Comparison of ENCODE assay signal across 8 mouse cellular contexts in genomic region chr10:89731341-89731740, GRCm38 (mm10). TPM values are rescaled to one million over a fixed set of nuclear protein-coding genes. Genes with fewer than 3 reads are reported as not detected.
DNase-seq lines count a peak whose midpoint lies in the region; ATAC-seq and TF ChIP-seq lines count a peak whose summit lies in the region.

No protein-coding gene starts in this region.

- ATAC-seq in heart, postnatal 0 days (ENCODE audit: insufficient read depth, low read depth), result no peak
- ATAC-seq in hindbrain, embryonic 13.5 days (ENCODE audit: low FRiP score), result no peak
- no peak for ATAC-seq in midbrain, embryonic 14.5 days (ENCODE audit: low FRiP score, low TSS enrichment)

- WGBS in heart, postnatal 0 days, result 17% methylated on average over 5 of the region's 5 CpGs
- WGBS in hindbrain, embryonic 13.5 days, result 19% methylated on average over 5 of the region's 5 CpGs
- 10% methylated on average over 5 of the region's 5 CpGs for WGBS in midbrain, embryonic 14.5 days

- H3K4me2 ChIP-seq in heart, postnatal 0 days (ENCODE audit: low read depth, low read length), result peak overlapping the region; percentile 83
- peak overlapping the region; percentile 76 for H3K4me2 ChIP-seq in hindbrain, embryonic 13.5 days
- H3K4me2 ChIP-seq in midbrain, embryonic 14.5 days (ENCODE audit: low read length), result peak overlapping the region; percentile 57

- no peak for TF ChIP-seq EP300 in heart, postnatal 0 days (IDR thresholded peaks at IDR 0.05; ENCODE audit: low read depth)

- H3K4me1 ChIP-seq in heart, postnatal 0 days (ENCODE audit: control insufficient read depth, insufficient read depth), result peaks cover 6% of the 10 kb centered on the region; the same call in 1 of the 2 replicates
- H3K4me1 ChIP-seq in hindbrain, embryonic 13.5 days (replicated peaks), result peaks cover 24% of the 10 kb centered on the region
- H3K4me1 ChIP-seq in midbrain, embryonic 14.5 days (ENCODE audit: control insufficient read depth, insufficient read depth, low read length), result peaks cover 8% of the 10 kb centered on the region; the same call in 1 of the 2 replicates

- peaks cover 6% of the 10 kb centered on the region; the same call in 1 of the 2 replicates for H3K36me3 ChIP-seq in heart, postnatal 0 days (replicated peaks; ENCODE audit: control insufficient read depth, insufficient read depth, low read length)
- peaks cover 6% of the 10 kb centered on the region for H3K36me3 ChIP-seq in hindbrain, embryonic 13.5 days
- H3K36me3 ChIP-seq in midbrain, embryonic 14.5 days (ENCODE audit: control insufficient read depth, insufficient read depth, low read length), result peaks cover 9% of the 10 kb centered on the region

- peak overlapping the region; percentile 77 for H3K4me3 ChIP-seq in heart, postnatal 0 days (ENCODE audit: low read depth, low read length)
- peak overlapping the region; percentile 67 for H3K4me3 ChIP-seq in hindbrain, embryonic 13.5 days
- H3K4me3 ChIP-seq in midbrain, embryonic 14.5 days (replicated peaks; ENCODE audit: low read depth, low read length), result peak overlapping the region; percentile 65

- peak overlapping the region; percentile 55; the same call in 1 of the 2 replicates for H3K9ac ChIP-seq in heart, postnatal 0 days (replicated peaks; ENCODE audit: low read depth, low read length)
- peak overlapping the region; percentile 73 for H3K9ac ChIP-seq in hindbrain, embryonic 13.5 days
- peak overlapping the region; percentile 62 for H3K9ac ChIP-seq in midbrain, embryonic 14.5 days (replicated peaks; ENCODE audit: low read length)

- H3K27me3 ChIP-seq in heart, postnatal 0 days (ENCODE audit: control insufficient read depth, insufficient read depth, low read length), result no peaks in the 10 kb centered on the region
- no peaks in the 10 kb centered on the region for H3K27me3 ChIP-seq in hindbrain, embryonic 13.5 days
- no peaks in the 10 kb centered on the region for H3K27me3 ChIP-seq in midbrain, embryonic 14.5 days (ENCODE audit: control insufficient read depth, insufficient read depth, low read length)

- H3K9me3 ChIP-seq in heart, postnatal 0 days (replicated peaks; ENCODE audit: control insufficient read depth, low read length), result no peaks in the 10 kb centered on the region
- H3K9me3 ChIP-seq in hindbrain, embryonic 13.5 days, result no peaks in the 10 kb centered on the region
- no peaks in the 10 kb centered on the region for H3K9me3 ChIP-seq in midbrain, embryonic 14.5 days (ENCODE audit: control insufficient read depth, low read length)

- H3K27ac ChIP-seq in heart, postnatal 0 days (ENCODE audit: low read depth), result peak overlapping the region; percentile 3; the same call in 1 of the 2 replicates
- peak overlapping the region; percentile 78; the same call in 1 of the 2 replicates for H3K27ac ChIP-seq in hindbrain, embryonic 13.5 days
- no peak overlapping the region for H3K27ac ChIP-seq in midbrain, embryonic 14.5 days (replicated peaks; ENCODE audit: low read depth, low read length)

- TF ChIP-seq CTCF in heart, postnatal 0 days (IDR thresholded peaks at IDR 0.05; ENCODE audit: low read depth), result 0 out of 2 replicates have a peak, but pooled peaks have one; percentile 3

- no peak for DNase-seq in heart, postnatal 0 days (ENCODE audit: low spot score)
- no peak for DNase-seq in heart, adult 18-20 months
- peak; percentile 53 for DNase-seq in R1 (ENCODE audit: low read depth, low spot score)
- DNase-seq in midbrain, embryonic 14.5 days, result peak; percentile 29
- DNase-seq in layer of hippocampus, postnatal 25 days (ENCODE audit: extremely low spot score in 1 of 2, low spot score in 1 of 2), result no peak
- DNase-seq in spleen, postnatal 10 days (ENCODE audit: low spot score in 2 of 2), result no peak
- DNase-seq in urinary bladder, postnatal 25 days (ENCODE audit: low spot score), result no peak

RNA-seq across cellular contexts. Expression of gene Actr6, which starts 0.8 kb away (rescaled TPM):
- total RNA-seq in heart, postnatal 0 days (2014; rRNA removed; ENCODE audit: low replicate concordance), result 3.4 and 4.5 TPM in 2 replicates
- 21.9 and 24.2 TPM in 2 replicates for polyA plus RNA-seq in heart, postnatal 0 days (2015; fragmentation: Nextera tagmentation; extraction: Ambion mirVana)
- total RNA-seq in heart, adult 18-20 months (2021), result 10 to 100 TPM; 13.4 to 14.2 TPM
- 57.2 and 58.0 TPM in 2 replicates for polyA plus RNA-seq in hindbrain, embryonic 13.5 days (2015; fragmentation: Nextera tagmentation; extraction: Ambion mirVana)
- polyA plus RNA-seq in midbrain, embryonic 14.5 days (2014; fragmentation: Nextera tagmentation; extraction: Ambion mirVana), result 53.8 and 63.0 TPM in 2 replicates
- total RNA-seq in layer of hippocampus, postnatal 25 days (2021), result 10 to 100 TPM; 22.1 to 25.3 TPM

RNA-seq across cellular contexts. Expression of gene Uhrf1bp1l, which starts 13.4 kb away (rescaled TPM):
- 21.6 and 24.9 TPM in 2 replicates for total RNA-seq in heart, postnatal 0 days (2014; rRNA removed; ENCODE audit: low replicate concordance)
- polyA plus RNA-seq in heart, postnatal 0 days (2015; fragmentation: Nextera tagmentation; extraction: Ambion mirVana), result 11.2 and 13.7 TPM in 2 replicates
- 10 to 100 TPM; 21.5 to 21.6 TPM for total RNA-seq in heart, adult 18-20 months (2021)
- polyA plus RNA-seq in hindbrain, embryonic 13.5 days (2015; fragmentation: Nextera tagmentation; extraction: Ambion mirVana), result 31.1 and 34.9 TPM in 2 replicates
- 31.9 and 37.9 TPM in 2 replicates for polyA plus RNA-seq in midbrain, embryonic 14.5 days (2014; fragmentation: Nextera tagmentation; extraction: Ambion mirVana)
- total RNA-seq in layer of hippocampus, postnatal 25 days (2021), result 10 to 100 TPM; 80.0 to 82.6 TPM

RNA-seq across cellular contexts. Expression of gene Scyl2, which starts 45.3 kb away (rescaled TPM):
- total RNA-seq in heart, postnatal 0 days (2014; rRNA removed; ENCODE audit: low replicate concordance), result 31.1 and 43.0 TPM in 2 replicates
- polyA plus RNA-seq in heart, postnatal 0 days (2015; fragmentation: Nextera tagmentation; extraction: Ambion mirVana), result 3.1 and 3.7 TPM in 2 replicates
- 10 to 100 TPM; 17.1 to 17.7 TPM for total RNA-seq in heart, adult 18-20 months (2021)
- polyA plus RNA-seq in hindbrain, embryonic 13.5 days (2015; fragmentation: Nextera tagmentation; extraction: Ambion mirVana), result 9.7 and 10.0 TPM in 2 replicates
- polyA plus RNA-seq in midbrain, embryonic 14.5 days (2014; fragmentation: Nextera tagmentation; extraction: Ambion mirVana), result 18.8 and 20.6 TPM in 2 replicates
- 10 to 100 TPM; 23.4 to 28.5 TPM for total RNA-seq in layer of hippocampus, postnatal 25 days (2021)

Comparison
In these comparisons a context has a peak if more than half of its experiments do, and no peak if none do; other contexts are left out.
1. DNase-seq: peak in R1 (single experiment) and midbrain, embryonic 14.5 days (single experiment); none in heart, postnatal 0 days (single experiment), heart, adult 18-20 months (0 of 2), layer of hippocampus, postnatal 25 days (0 of 2), spleen, postnatal 10 days (0 of 2) and urinary bladder, postnatal 25 days (single experiment).
2. Peak in every context shown above with its lines, with median percentiles within 50 percentile points of each other: H3K4me2 ChIP-seq, H3K4me3 ChIP-seq and H3K9ac ChIP-seq.